Mouse (Mus musculus): ENCODE results near the gene Klhl8. TPM values are rescaled to one million over a fixed set of nuclear protein-coding genes. Genes with fewer than 3 reads are reported as not detected.
"Not testable (repeated sequence)": the region's sequence is repeated elsewhere in the genome, so short reads cannot be mapped to it uniquely, and the experiment has no call there.

The Klhl8 gene
- polyA plus RNA-seq (2012; rRNA removed): 0.84 and 0.96 TPM in 2 replicates

GRCm38 (mm10) chr5:103910748-103911409 lies at the start of gene Klhl8:
TSS of gene Klhl8 (minus strand) at chr5:103911259.
- H3K36me3 ChIP-seq (ENCODE audit: control insufficient read depth, insufficient read depth, low read length): no peaks in the 10 kb centered on the region
- no peak within 1 kb of the TSS for H3K27ac ChIP-seq (ENCODE audit: insufficient read depth, low read depth, low read length)
- H3K4me1 ChIP-seq (ENCODE audit: control insufficient read depth, insufficient read depth, insufficient read length, low read length): no peaks in the 10 kb centered on the region
- H3K27me3 ChIP-seq (ENCODE audit: control insufficient read depth, insufficient read depth, low read length): no peaks in the 10 kb centered on the region
- TF ChIP-seq POLR2A (IDR thresholded peaks at IDR 0.05; ENCODE audit: low read depth, low read length) (no peak), CTCF (IDR thresholded peaks at IDR 0.05; ENCODE audit: extremely low read depth, insufficient read length, insufficient replicate concordance, low read depth, low read length) (no peak)
- peak within 1 kb of the TSS; percentile 96 for H3K4me3 ChIP-seq (ENCODE audit: low read depth, low read length)
- WGBS: under 1% methylated on average over 86 of the region's 86 CpGs

GRCm38 (mm10) chr5:103954638-103955037 lies 43.6 kb upstream of the Klhl8 start:
- peaks cover 13% of the 10 kb centered on the region for H3K27me3 ChIP-seq (ENCODE audit: control insufficient read depth, insufficient read depth, low read length)
- TF ChIP-seq POLR2A (IDR thresholded peaks at IDR 0.05; ENCODE audit: low read depth, low read length) (no peak), CTCF (IDR thresholded peaks at IDR 0.05; ENCODE audit: extremely low read depth, insufficient read length, insufficient replicate concordance, low read depth, low read length) (no peak)
- 82% methylated on average over 5 of the region's 5 CpGs for WGBS

GRCm38 (mm10) chr5:103953135-103954083 lies 42.4 kb upstream of the Klhl8 start:
- no peak overlapping the region for H3K27ac ChIP-seq (ENCODE audit: insufficient read depth, low read depth, low read length)

More at GRCm38 (mm10) chr5:103954638-103955037, 43.6 kb upstream of the Klhl8 start:
- H3K27ac ChIP-seq (ENCODE audit: insufficient read depth, low read depth, low read length): no peak overlapping the region
- no peaks in the 10 kb centered on the region for H3K36me3 ChIP-seq (ENCODE audit: control insufficient read depth, insufficient read depth, low read length)
- H3K4me1 ChIP-seq (ENCODE audit: control insufficient read depth, insufficient read depth, insufficient read length, low read length): no peaks in the 10 kb centered on the region
- no peak overlapping the region for H3K4me3 ChIP-seq (ENCODE audit: low read depth, low read length)

GRCm38 (mm10) chr5:103950138-103950537 lies 39.1 kb upstream of the Klhl8 start:
- 84% methylated on average over 15 of the region's 15 CpGs for WGBS
- H3K4me3 ChIP-seq (ENCODE audit: low read depth, low read length); H3K27ac ChIP-seq (ENCODE audit: insufficient read depth, low read depth, low read length); H3K36me3 ChIP-seq (ENCODE audit: control insufficient read depth, insufficient read depth, low read length); H3K4me1 ChIP-seq (ENCODE audit: control insufficient read depth, insufficient read depth, insufficient read length, low read length): not testable (repeated sequence)
- peaks cover 13% of the 10 kb centered on the region for H3K27me3 ChIP-seq (ENCODE audit: control insufficient read depth, insufficient read depth, low read length)

More at GRCm38 (mm10) chr5:103953135-103954083, 42.4 kb upstream of the Klhl8 start:
- Histone ChIP-seq H3K4me3 (ENCODE audit: low read depth, low read length) (no peak overlapping the region), H3K36me3 (ENCODE audit: control insufficient read depth, insufficient read depth, low read length) (no peaks in the 10 kb centered on the region), H3K27me3 (ENCODE audit: control insufficient read depth, insufficient read depth, low read length) (peaks cover 13% of the 10 kb centered on the region), H3K4me1 (ENCODE audit: control insufficient read depth, insufficient read depth, insufficient read length, low read length) (no peaks in the 10 kb centered on the region)
- 70% methylated on average over 10 of the region's 10 CpGs for WGBS
- TF ChIP-seq CTCF (IDR thresholded peaks at IDR 0.05; ENCODE audit: extremely low read depth, insufficient read length, insufficient replicate concordance, low read depth, low read length) (no peak), POLR2A (IDR thresholded peaks at IDR 0.05; ENCODE audit: low read depth, low read length) (no peak)

- TF ChIP-seq CTCF (IDR thresholded peaks at IDR 0.05; ENCODE audit: extremely low read depth, insufficient read length, insufficient replicate concordance, low read depth, low read length) (no peak), POLR2A (IDR thresholded peaks at IDR 0.05; ENCODE audit: low read depth, low read length) (no peak)
- peaks cover 13% of the 10 kb centered on the region for H3K27me3 ChIP-seq (ENCODE audit: control insufficient read depth, insufficient read depth, low read length)
- WGBS: 40% methylated on average over 6 of the region's 6 CpGs
Measured at GRCm38 (mm10) chr5:103943183-103943582, 32.1 kb upstream of the Klhl8 start.

GRCm38 (mm10) chr5:103939856-103940255 lies 28.8 kb upstream of the Klhl8 start:
- Histone ChIP-seq H3K4me3 (ENCODE audit: low read depth, low read length) (no peak overlapping the region), H3K27ac (ENCODE audit: insufficient read depth, low read depth, low read length) (no peak overlapping the region), H3K4me1 (ENCODE audit: control insufficient read depth, insufficient read depth, insufficient read length, low read length) (no peaks in the 10 kb centered on the region; the same call in 1 of the 2 replicates), H3K27me3 (ENCODE audit: control insufficient read depth, insufficient read depth, low read length) (peaks cover 13% of the 10 kb centered on the region), H3K36me3 (ENCODE audit: control insufficient read depth, insufficient read depth, low read length) (no peaks in the 10 kb centered on the region)
- WGBS: 49% methylated on average over 1 of the region's 1 CpGs
- TF ChIP-seq CTCF (IDR thresholded peaks at IDR 0.05; ENCODE audit: extremely low read depth, insufficient read length, insufficient replicate concordance, low read depth, low read length) (no peak), POLR2A (IDR thresholded peaks at IDR 0.05; ENCODE audit: low read depth, low read length) (no peak)

More at GRCm38 (mm10) chr5:103943183-103943582, 32.1 kb upstream of the Klhl8 start:
- Histone ChIP-seq H3K36me3 (ENCODE audit: control insufficient read depth, insufficient read depth, low read length) (no peaks in the 10 kb centered on the region), H3K27ac (ENCODE audit: insufficient read depth, low read depth, low read length) (no peak overlapping the region), H3K4me3 (ENCODE audit: low read depth, low read length) (no peak overlapping the region), H3K4me1 (ENCODE audit: control insufficient read depth, insufficient read depth, insufficient read length, low read length) (no peaks in the 10 kb centered on the region; the same call in 1 of the 2 replicates)

GRCm38 (mm10) chr5:103939350-103939652 lies 28.2 kb upstream of the Klhl8 start:
- TF ChIP-seq CTCF (IDR thresholded peaks at IDR 0.05; ENCODE audit: extremely low read depth, insufficient read length, insufficient replicate concordance, low read depth, low read length) (no peak), POLR2A (IDR thresholded peaks at IDR 0.05; ENCODE audit: low read depth, low read length) (no peak)
- H3K36me3 ChIP-seq (ENCODE audit: control insufficient read depth, insufficient read depth, low read length): no peaks in the 10 kb centered on the region
- peaks cover 13% of the 10 kb centered on the region for H3K27me3 ChIP-seq (ENCODE audit: control insufficient read depth, insufficient read depth, low read length)
- H3K27ac ChIP-seq (ENCODE audit: insufficient read depth, low read depth, low read length): no peak overlapping the region
- no peak overlapping the region for H3K4me3 ChIP-seq (ENCODE audit: low read depth, low read length)
- no peaks in the 10 kb centered on the region; the same call in 1 of the 2 replicates for H3K4me1 ChIP-seq (ENCODE audit: control insufficient read depth, insufficient read depth, insufficient read length, low read length)
- 74% methylated on average over 7 of the region's 7 CpGs for WGBS

All from small intestine, adult 2 months (tissue).